ENCODE assay signal across 17 mouse cellular contexts in the genomic region with DNA sequence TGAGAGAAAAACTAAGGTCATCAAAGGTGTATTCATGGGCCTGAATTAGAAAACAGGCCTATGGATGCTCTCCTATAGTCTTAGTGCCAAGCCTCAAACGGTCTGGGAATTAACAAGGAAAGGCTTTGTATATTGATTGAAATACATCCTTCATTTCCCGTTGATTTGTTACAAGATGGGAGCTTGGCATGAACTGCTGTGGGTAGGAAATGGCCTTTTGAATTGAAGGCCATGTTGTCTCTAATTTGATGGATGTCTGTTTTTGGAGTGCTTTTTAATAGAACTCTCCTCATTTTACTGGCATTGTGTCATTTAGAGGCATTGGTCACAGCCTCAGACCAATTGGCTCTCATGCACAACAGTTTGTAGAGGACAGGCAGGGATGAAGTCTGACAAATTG. TPM values are rescaled to one million over a fixed set of nuclear protein-coding genes. Genes with fewer than 3 reads are reported as not detected.
A peak's percentile ranks its signal among the peaks of the same experiment; 100 is the strongest.
DNase-seq lines count a peak whose midpoint lies in the region; ATAC-seq and TF ChIP-seq lines count a peak whose summit lies in the region.
"Had no signal": no experiment of that assay in that cellular context is flagged by ENCODE, and none has a peak within 500 bp of the region (broad histone marks: within the 10 kb centered on the region; RNA-seq: fewer than 3 reads in every experiment).

No protein-coding gene starts in this region.

- no peak overlapping the region; the same call in 1 of the 2 replicates for H3K4me2 ChIP-seq in forebrain, embryonic 13.5 days
- no peak overlapping the region for H3K4me2 ChIP-seq in forebrain, embryonic 11.5 days (ENCODE audit: low read depth, low read length, severe bottlenecking)
- peak overlapping the region; percentile 23; the same call in 1 of the 2 replicates for H3K4me2 ChIP-seq in midbrain, postnatal 0 days (ENCODE audit: low read depth, low read length, poor library complexity, severe bottlenecking)
- no peak overlapping the region for H3K4me2 ChIP-seq in midbrain, embryonic 14.5 days (ENCODE audit: low read length)
- peak overlapping the region; percentile 34 for H3K4me2 ChIP-seq in neural tube, embryonic 15.5 days
- H3K4me2 ChIP-seq: limb, embryonic 15.5 days; stomach, embryonic 15.5 days had no signal

- H3K36me3 ChIP-seq in forebrain, embryonic 13.5 days (ENCODE audit: poor library complexity, severe bottlenecking), result no peaks in the 10 kb centered on the region
- H3K36me3 ChIP-seq in forebrain, embryonic 11.5 days (ENCODE audit: control insufficient read depth, insufficient read depth, low read length), result no peaks in the 10 kb centered on the region
- H3K36me3 ChIP-seq in midbrain, postnatal 0 days (ENCODE audit: insufficient read depth, low read length), result no peaks in the 10 kb centered on the region
- no peaks in the 10 kb centered on the region for H3K36me3 ChIP-seq in midbrain, embryonic 14.5 days (ENCODE audit: control insufficient read depth, insufficient read depth, low read length)
- H3K36me3 ChIP-seq in neural tube, embryonic 15.5 days, result no peaks in the 10 kb centered on the region
- H3K36me3 ChIP-seq: limb, embryonic 15.5 days; stomach, embryonic 15.5 days had no signal

- no peak overlapping the region for H3K4me3 ChIP-seq in forebrain, embryonic 13.5 days
- no peak overlapping the region for H3K4me3 ChIP-seq in forebrain, embryonic 11.5 days (ENCODE audit: low read depth, low read length)
- no peak overlapping the region for H3K4me3 ChIP-seq in midbrain, postnatal 0 days (ENCODE audit: low read depth, low read length)
- no peak overlapping the region for H3K4me3 ChIP-seq in midbrain, embryonic 14.5 days (replicated peaks; ENCODE audit: low read depth, low read length)
- no peak overlapping the region for H3K4me3 ChIP-seq in neural tube, embryonic 15.5 days (replicated peaks)
- H3K4me3 ChIP-seq: limb, embryonic 15.5 days; stomach, embryonic 15.5 days had no signal

- H3K9ac ChIP-seq in forebrain, embryonic 13.5 days, result no peak overlapping the region
- no peak overlapping the region for H3K9ac ChIP-seq in forebrain, embryonic 11.5 days (ENCODE audit: low read length)
- H3K9ac ChIP-seq in midbrain, postnatal 0 days (replicated peaks; ENCODE audit: low read length, poor library complexity, severe bottlenecking), result no peak overlapping the region
- H3K9ac ChIP-seq in midbrain, embryonic 14.5 days (replicated peaks; ENCODE audit: low read length), result no peak overlapping the region
- no peak overlapping the region for H3K9ac ChIP-seq in neural tube, embryonic 15.5 days (replicated peaks)
- H3K9ac ChIP-seq: limb, embryonic 15.5 days; stomach, embryonic 15.5 days had no signal

- no peaks in the 10 kb centered on the region for H3K27me3 ChIP-seq in forebrain, embryonic 13.5 days
- no peaks in the 10 kb centered on the region for H3K27me3 ChIP-seq in forebrain, embryonic 11.5 days (ENCODE audit: control insufficient read depth, insufficient read depth, low read length)
- no peaks in the 10 kb centered on the region for H3K27me3 ChIP-seq in midbrain, postnatal 0 days (ENCODE audit: insufficient read depth, low read length)
- H3K27me3 ChIP-seq in midbrain, embryonic 14.5 days (ENCODE audit: control insufficient read depth, insufficient read depth, low read length), result no peaks in the 10 kb centered on the region
- H3K27me3 ChIP-seq in neural tube, embryonic 15.5 days (replicated peaks), result no peaks in the 10 kb centered on the region
- H3K27me3 ChIP-seq: limb, embryonic 15.5 days; stomach, embryonic 15.5 days had no signal

- no peaks in the 10 kb centered on the region for H3K9me3 ChIP-seq in forebrain, embryonic 13.5 days (replicated peaks)
- H3K9me3 ChIP-seq in forebrain, embryonic 11.5 days (ENCODE audit: control insufficient read depth, low read length), result no peaks in the 10 kb centered on the region
- H3K9me3 ChIP-seq in midbrain, postnatal 0 days (ENCODE audit: low read length), result no peaks in the 10 kb centered on the region
- no peaks in the 10 kb centered on the region for H3K9me3 ChIP-seq in midbrain, embryonic 14.5 days (ENCODE audit: control insufficient read depth, low read length)
- no peaks in the 10 kb centered on the region for H3K9me3 ChIP-seq in neural tube, embryonic 15.5 days (replicated peaks)
- H3K9me3 ChIP-seq: limb, embryonic 15.5 days; stomach, embryonic 15.5 days had no signal

- H3K27ac ChIP-seq in forebrain, embryonic 13.5 days, result 0 out of 2 replicates have a peak overlapping the region, but pooled peaks have one; percentile 49
- no peak overlapping the region for H3K27ac ChIP-seq in forebrain, embryonic 11.5 days (ENCODE audit: low read depth, low read length)
- H3K27ac ChIP-seq in midbrain, postnatal 0 days (ENCODE audit: low read depth, low read length), result no peak overlapping the region
- no peak overlapping the region for H3K27ac ChIP-seq in midbrain, embryonic 14.5 days (replicated peaks; ENCODE audit: low read depth, low read length)
- H3K27ac ChIP-seq in neural tube, embryonic 15.5 days (replicated peaks), result no peak overlapping the region; the same call in 1 of the 2 replicates
- H3K27ac ChIP-seq: limb, embryonic 15.5 days; macrophage; stomach, embryonic 15.5 days had no signal

- H3K4me1 ChIP-seq in forebrain, embryonic 13.5 days, result peaks cover 24% of the 10 kb centered on the region
- 0 out of 2 replicates have a peak, but pooled peaks cover 3% of the 10 kb centered on the region for H3K4me1 ChIP-seq in forebrain, embryonic 11.5 days (replicated peaks; ENCODE audit: control insufficient read depth, insufficient read depth, low read length)
- peaks cover 7% of the 10 kb centered on the region for H3K4me1 ChIP-seq in midbrain, postnatal 0 days (ENCODE audit: insufficient read depth, low read length)
- H3K4me1 ChIP-seq in midbrain, embryonic 14.5 days (ENCODE audit: control insufficient read depth, insufficient read depth, low read length), result peaks cover 32% of the 10 kb centered on the region
- peaks cover 34% of the 10 kb centered on the region for H3K4me1 ChIP-seq in neural tube, embryonic 15.5 days
- H3K4me1 ChIP-seq: limb, embryonic 15.5 days; stomach, embryonic 15.5 days had no signal

- TF ChIP-seq CTCF in midbrain, postnatal 0 days (IDR thresholded peaks at IDR 0.05), result no peak

- no peak for DNase-seq in forebrain, embryonic 11.5 days (ENCODE audit: low spot score)
- peak; percentile 29 for DNase-seq in midbrain, postnatal 0 days (ENCODE audit: low spot score)
- no peak for DNase-seq in midbrain, embryonic 14.5 days
- DNase-seq in cerebellum, postnatal 14 days, result peak; percentile 11 to 54
- no peak for DNase-seq in c-Kit-positive CD71-positive TER-119-positive erythroid progenitor cells, embryonic 14.5 days (ENCODE audit: low spot score)
- DNase-seq in frontal cortex, postnatal 10 days (ENCODE audit: low spot score in 2 of 2), result no peak
- DNase-seq: gastrocnemius, postnatal 14 days; kidney, adult 9 months; spleen, adult 18-20 months had no signal

- peak; percentile 16; the same call in 1 of the 2 replicates for ATAC-seq in forebrain, embryonic 13.5 days
- no peak for ATAC-seq in forebrain, embryonic 11.5 days (replicated peaks; ENCODE audit: low FRiP score)
- ATAC-seq in midbrain, postnatal 0 days (ENCODE audit: low FRiP score), result no peak
- no peak for ATAC-seq in midbrain, embryonic 14.5 days (ENCODE audit: low FRiP score, low TSS enrichment)
- no peak; the same call in 1 of the 2 replicates for ATAC-seq in neural tube, embryonic 15.5 days (ENCODE audit: low FRiP score)
- ATAC-seq: inflammation-experienced regulatory T-cells, adult 6 months had no signal

- 19% methylated on average over 2 of the region's 2 CpGs for WGBS in forebrain, embryonic 13.5 days
- whole genome bisulfite sequencing in forebrain, embryonic 11.5 days, result 43% methylated on average over 2 of the region's 2 CpGs
- 42% methylated on average over 2 of the region's 2 CpGs for WGBS in midbrain, postnatal 0 days
- WGBS in midbrain, embryonic 14.5 days, result 50% methylated on average over 2 of the region's 2 CpGs
- WGBS in neural tube, embryonic 15.5 days, result 30% methylated on average over 2 of the region's 2 CpGs

RNA-seq across cellular contexts. Expression of gene Chl1, which starts 49.0 kb away (rescaled TPM):
- 41.2 and 42.4 TPM in 2 replicates for polyA plus RNA-seq in forebrain, embryonic 13.5 days (2015; fragmentation: Nextera tagmentation; extraction: Ambion mirVana)
- polyA plus RNA-seq in forebrain, embryonic 11.5 days (2014; fragmentation: Nextera tagmentation; extraction: Ambion mirVana), result 6.2 and 6.5 TPM in 2 replicates
- 300 and 376 TPM in 2 replicates for total RNA-seq in midbrain, postnatal 0 days (2014; rRNA removed)
- 216 and 224 TPM in 2 replicates for polyA plus RNA-seq in midbrain, postnatal 0 days (2015; fragmentation: Nextera tagmentation; extraction: Ambion mirVana)
- polyA plus RNA-seq in midbrain, embryonic 14.5 days (2014; fragmentation: Nextera tagmentation; extraction: Ambion mirVana), result 146 and 152 TPM in 2 replicates
- 77.0 and 97.9 TPM in 2 replicates for polyA plus RNA-seq in neural tube, embryonic 15.5 days (2015; fragmentation: Nextera tagmentation; extraction: Ambion mirVana)
- total RNA-seq: neutrophil, adult 5-6 weeks had no signal
- polyA plus RNA-seq: heart, postnatal 0 days; macrophage had no signal

Comparison
In these comparisons a context has a peak if more than half of its experiments do, and no peak if none do; other contexts are left out.
1. H3K4me2 ChIP-seq: peak in midbrain, postnatal 0 days (single experiment) and neural tube, embryonic 15.5 days (single experiment); none in forebrain, embryonic 13.5 days (single experiment), forebrain, embryonic 11.5 days (single experiment) and midbrain, embryonic 14.5 days (single experiment).
2. DNase-seq: peak in midbrain, postnatal 0 days (single experiment) and cerebellum, postnatal 14 days (2 of 2); none in forebrain, embryonic 11.5 days (single experiment), midbrain, embryonic 14.5 days (single experiment), c-Kit-positive CD71-positive TER-119-positive erythroid progenitor cells, embryonic 14.5 days (single experiment) and frontal cortex, postnatal 10 days (0 of 2).